Mouse (Mus musculus) fibroblast of lung, adult 2 months (primary cell): Measurements from ENCODE around the gene Abcc10.

Experiments
- DNase-seq: peaks from one replicate; pipeline ENCODE4 v3.0.0-alpha.2; 2011; ENCODE audit warnings: low read depth

Abcc10 gene

GRCm38 (mm10) chr17:46327906-46328534, at the start of gene Abcc10:
Gene Abcc10 (minus strand): TSS chr17:46328352.
- DNase-seq, result peak; percentile 77

- no peak for DNase-seq
These were observed 43.6 kb upstream of the Abcc10 start for GRCm38 (mm10) chr17:46371783-46372182.

- no peak for DNase-seq
These were observed 23.0 kb upstream of the Abcc10 start for GRCm38 (mm10) chr17:46351026-46351700.

DNA sequence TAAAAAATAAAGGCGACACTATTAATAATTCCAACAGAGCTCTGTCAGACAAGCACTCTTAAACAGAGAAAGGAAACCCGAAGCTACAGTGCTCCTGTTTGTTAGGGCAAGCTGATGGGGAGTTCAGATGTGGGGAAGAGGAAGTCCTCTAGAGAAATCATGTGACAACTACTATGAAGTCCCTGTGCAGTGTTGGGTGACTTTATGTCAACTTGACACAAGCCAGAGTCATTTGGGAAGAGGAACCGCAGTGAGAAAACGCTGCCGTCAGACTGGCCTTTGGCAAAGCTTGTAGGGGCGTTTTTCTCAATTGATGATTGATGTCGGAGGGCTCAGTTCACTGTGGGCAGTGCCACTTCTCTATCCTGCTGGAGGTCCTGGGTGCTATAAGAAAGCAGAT, 13.1 kb upstream of the Abcc10 start:
- DNase-seq, result no peak

DNA sequence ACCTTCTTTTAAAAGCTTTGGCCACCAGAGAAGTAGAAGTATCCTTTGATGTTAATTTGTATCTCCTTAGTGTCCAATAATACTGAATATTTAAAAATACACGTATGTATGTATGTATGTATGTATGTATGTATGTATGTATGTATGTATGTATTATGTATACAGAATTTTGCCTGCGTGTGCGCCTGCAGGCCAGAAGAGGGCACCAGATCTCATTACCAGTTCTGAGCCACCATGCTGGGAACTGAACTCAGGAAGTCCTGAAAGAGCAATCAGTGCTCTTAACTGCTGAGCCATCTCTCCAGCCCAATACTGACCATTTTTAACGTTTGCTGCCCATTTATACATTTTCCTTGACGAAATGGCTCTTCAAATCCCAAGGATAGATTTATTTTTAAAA, 8.3 kb upstream of the Abcc10 start:
- no peak for DNase-seq

GRCm38 (mm10) chr17:46328723-46329122, 571 bp upstream of the Abcc10 start:
- DNase-seq, result no peak

- no peak for DNase-seq
These were observed 693 bp downstream of the Abcc10 start for GRCm38 (mm10) chr17:46327413-46327905.

- no peak for DNase-seq
These were observed 5.9 kb downstream of the Abcc10 start for GRCm38 (mm10) chr17:46322046-46322823.

DNA sequence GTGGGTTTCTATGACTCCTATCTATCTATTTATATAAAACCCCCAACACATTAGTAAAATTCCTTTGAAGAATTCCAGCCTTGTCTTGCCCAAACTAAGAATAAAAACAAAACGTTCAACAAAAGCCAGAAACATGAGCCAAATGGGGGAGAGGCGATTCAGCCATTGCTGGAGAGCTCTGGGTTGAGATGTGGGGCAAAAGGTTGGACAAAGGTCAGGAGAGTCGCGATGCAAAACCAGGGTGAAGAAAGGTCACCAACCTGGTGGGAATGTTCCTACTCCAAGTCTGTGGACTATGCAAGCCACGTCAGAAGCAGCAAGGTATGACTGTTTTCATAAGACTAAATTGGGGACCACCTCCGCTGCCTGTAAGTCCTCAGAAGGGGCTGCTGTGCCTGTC, 7.7 kb downstream of the Abcc10 start:
- no peak for DNase-seq

- DNase-seq, result no peak
These were observed 12.3 kb downstream of the Abcc10 start for GRCm38 (mm10) chr17:46315813-46316212.

GRCm38 (mm10) chr17:46313135-46313715, 14.9 kb downstream of the Abcc10 start:
- DNase-seq, result no peak

DNA sequence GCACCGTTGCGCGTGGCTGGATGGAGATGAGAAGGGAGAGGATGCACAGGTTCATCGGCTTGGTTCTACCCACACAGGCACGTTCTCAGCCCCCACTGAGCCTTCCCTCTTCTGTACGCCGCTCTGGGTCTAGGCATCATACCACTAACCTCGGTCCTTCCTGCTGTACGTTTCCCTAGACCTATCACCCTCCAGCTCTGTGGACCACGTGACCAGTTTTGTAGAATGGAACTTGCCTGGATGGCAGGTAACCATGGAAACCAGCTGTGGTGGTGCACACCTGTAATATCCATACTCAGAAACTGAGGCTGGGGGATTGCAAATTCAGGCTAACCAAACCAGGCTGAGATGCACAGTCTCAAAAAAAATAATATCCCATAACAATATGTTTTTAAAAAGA, 17.6 kb downstream of the Abcc10 start:
- no peak for DNase-seq

DNA sequence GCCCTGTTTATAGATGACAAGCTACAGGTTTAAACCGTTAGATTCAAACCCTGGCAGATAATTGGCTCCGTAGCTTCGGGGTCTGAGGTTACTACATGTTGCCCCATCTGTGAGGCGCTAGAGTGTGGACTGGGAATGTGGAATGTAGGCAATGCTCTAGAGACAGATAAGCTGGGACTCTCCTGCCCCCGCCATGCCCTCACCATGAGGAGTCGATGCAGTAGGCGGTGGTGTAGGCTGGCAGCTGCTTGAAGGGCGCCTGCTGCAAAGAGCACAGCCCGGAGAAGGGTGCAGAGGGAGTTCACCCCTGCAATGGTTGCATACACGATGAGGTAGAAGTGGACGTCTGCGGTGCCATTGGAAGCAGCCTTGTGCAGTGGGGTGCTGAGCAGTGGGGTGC, 18.3 kb downstream of the Abcc10 start:
- DNase-seq, result no peak

DNA sequence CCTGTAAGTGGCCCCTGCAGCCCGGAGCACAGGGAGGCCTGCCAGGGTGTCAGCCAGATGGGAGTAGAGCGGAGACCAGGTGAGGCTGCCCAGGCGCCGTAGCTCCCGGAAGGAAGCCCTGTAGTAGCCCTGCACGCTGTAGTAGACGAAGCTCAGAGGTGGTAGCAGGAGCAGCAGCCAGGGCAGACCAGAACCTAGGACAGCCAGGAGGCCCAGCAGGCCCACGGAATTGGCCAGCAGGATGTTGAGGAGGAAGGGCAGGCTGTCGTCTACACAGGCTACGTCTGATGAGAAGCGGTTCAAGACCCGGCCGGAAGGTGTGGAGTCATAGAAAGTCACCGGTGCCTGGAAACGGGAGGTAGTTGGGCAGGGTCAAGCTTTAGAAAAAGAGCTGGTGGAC, 21.2 kb downstream of the Abcc10 start:
- no peak for DNase-seq

GRCm38 (mm10) chr17:46304184-46304583, 24.0 kb downstream of the Abcc10 start:
- DNase-seq, result no peak

DNA sequence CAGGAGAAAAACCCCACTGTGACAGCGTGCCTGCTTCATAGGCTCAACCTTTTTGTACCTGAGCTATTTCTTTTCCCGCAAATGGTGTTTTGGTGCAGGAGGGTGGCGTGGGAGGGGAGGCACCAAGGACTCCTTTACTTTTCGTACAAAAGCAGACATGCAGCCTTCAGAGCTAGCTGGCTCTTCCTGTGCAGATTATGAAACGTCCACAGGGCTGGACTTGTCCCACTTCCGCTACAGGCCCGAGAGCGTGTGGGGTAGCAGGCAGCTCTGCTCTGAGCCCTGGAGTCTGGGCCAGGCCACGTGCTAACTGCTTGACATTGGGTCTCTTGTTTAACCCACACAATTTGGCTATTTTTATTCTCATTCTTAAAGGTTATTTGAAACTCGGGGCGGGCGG, 26.3 kb downstream of the Abcc10 start:
- DNase-seq, result no peak

DNA sequence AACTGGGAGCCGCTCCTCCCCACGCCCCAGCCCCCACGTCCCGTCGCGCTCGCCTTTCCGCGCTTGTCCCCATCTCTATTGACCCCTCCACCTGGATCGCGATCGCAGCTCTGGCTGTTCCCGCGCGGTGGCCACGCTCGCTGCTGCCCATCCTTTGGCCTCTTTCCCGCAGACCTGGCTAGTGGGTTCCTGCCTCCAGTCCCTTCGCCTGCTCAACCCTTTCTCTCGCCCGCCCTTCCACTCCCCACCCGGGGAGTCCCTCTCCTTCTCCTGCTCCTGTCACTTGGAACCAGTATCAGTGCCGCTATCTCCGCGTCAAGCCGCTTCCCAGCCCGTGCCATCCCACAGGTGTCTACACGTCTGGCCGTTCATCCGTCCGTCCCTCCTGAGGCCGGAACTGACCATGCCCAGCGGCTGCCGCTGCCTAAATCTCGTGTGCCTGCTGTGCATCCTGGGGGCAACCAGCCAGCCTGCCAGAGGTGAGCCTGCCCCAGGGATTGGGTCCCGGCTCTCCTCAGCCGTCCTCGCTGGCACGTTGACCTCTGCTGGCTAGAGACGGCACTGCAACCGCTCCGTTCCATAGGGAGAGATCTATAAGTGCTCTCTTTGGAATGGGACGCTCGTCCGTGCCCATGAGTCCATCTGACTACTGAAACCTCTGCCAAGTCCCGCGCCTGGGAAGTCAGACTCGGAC, 29.8 kb downstream of the Abcc10 start:
- DNase-seq, result no peak

DNA sequence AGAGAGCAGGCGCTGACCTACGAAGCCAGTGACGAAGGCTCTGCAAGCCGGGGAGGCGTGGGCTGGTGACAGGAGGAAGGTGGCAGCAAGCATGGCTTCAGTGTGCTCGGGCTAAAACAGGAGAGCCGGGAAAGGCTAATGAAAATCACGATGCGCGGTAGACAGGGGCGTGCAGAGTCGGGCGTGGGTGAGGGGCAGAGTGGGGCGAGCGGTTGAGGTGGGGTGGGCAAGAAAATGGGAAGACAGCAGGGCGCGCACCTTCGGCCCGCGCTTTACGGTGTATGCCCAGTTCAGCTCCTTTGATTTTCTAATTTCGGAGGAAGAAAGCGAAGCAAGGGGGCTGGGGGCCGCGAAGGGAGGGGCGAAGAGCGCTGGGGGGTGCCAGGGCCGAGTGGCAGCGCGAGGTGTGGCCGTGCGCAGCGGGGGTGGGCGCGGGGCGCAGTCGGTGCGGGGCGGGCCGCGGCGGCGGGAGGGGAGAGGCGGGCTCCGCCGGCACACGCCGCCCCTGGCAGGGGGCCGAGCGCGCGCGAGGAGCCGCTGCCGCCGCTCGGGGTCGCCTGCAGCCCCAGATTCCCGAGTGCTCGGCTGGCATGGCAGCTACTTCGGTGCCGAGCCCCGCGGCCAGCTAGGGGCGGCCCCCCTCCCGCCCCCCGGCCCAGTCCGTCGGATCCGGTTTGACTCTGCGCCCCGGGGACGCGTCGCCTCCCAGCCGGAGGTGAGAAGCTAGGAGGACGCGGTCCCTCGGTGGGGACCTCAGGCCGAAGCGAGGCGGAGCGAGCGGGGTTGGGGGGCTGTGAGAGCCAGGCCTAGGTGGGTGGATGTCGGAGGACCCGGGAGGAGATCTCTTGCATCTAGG, 30.6 kb downstream of the Abcc10 start, which contains the start of gene Dlk2:
Gene Dlk2 (plus strand): TSS at position 58 of the 856 bp plus-strand sequence.
- DNase-seq, result no peak

GRCm38 (mm10) chr17:46297028-46297363, 31.2 kb downstream of the Abcc10 start:
- DNase-seq, result no peak

DNA sequence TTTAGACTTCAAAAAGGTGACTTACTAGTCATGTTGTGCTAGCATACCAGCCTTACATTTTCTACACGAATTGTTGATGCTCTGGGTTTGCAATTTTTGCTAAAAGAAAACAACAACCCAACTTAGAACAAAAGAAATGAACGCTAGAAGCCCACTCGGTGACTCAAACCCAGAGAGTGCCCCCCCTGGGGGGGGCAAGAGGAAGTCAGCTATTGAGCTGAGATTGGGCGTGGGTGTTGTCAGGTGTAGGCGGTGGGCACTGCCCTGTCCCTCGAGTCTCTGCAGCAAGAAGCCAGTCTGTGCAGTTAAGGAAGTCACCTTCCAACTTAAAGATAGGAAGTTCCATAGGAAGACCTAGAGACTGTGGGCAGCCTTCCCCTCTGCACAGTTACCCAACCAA, 31.6 kb downstream of the Abcc10 start:
- DNase-seq, result no peak

- no peak for DNase-seq
These were observed 40.5 kb downstream of the Abcc10 start for GRCm38 (mm10) chr17:46287678-46288095.
